Mouse (Mus musculus): ENCODE measurements around the gene Gm9045.
"Not testable (repeated sequence)": the region's sequence is repeated elsewhere in the genome, so short reads cannot be mapped to it uniquely, and the experiment has no call there.

- TF ChIP-seq POLR2A (IDR thresholded peaks at IDR 0.05; ENCODE audit: borderline replicate concordance, extremely low read depth, insufficient read depth, insufficient read length, poor library complexity, severe bottlenecking); CTCF (IDR thresholded peaks at IDR 0.05; ENCODE audit: borderline replicate concordance, extremely low read depth, insufficient read depth, insufficient read length): not testable (repeated sequence)
These were observed 10.8 kb downstream of the Gm9045 start, which contains the start of gene Gm9040 for GRCm38 (mm10) chr10:118326869-118327268.
